Mouse (Mus musculus) hindbrain, embryonic 14.5 days (tissue): ENCODE measurements around the gene Rrm2. TPM values are rescaled to one million over a fixed set of nuclear protein-coding genes. Genes with fewer than 3 reads are reported as not detected.

Experiments
- ATAC-seq: fragments of 200-750 bp; cut with Nextera tagmentation; 2 replicates; pipeline ENCODE4 v1.8.0; 2017; ENCODE audit warnings: moderate number of reproducible peaks, mild to moderate bottlenecking, moderate TSS enrichment, moderate library complexity; ENCODE audit not compliant: low FRiP score
- DNase-seq: peaks from one replicate; pipeline ENCODE4 v3.0.0-alpha.2; 2015; ENCODE audit warnings: low spot score
- H3K27ac ChIP-seq: fragments of 300-500 bp; sonication (generic); 2 replicates; pipeline ENCODE4 v1.5.1; 2014; ENCODE audit warnings: mild to moderate bottlenecking, moderate library complexity
- H3K27me3 ChIP-seq: fragments of 300-500 bp; sonication (generic); 2 replicates; pipeline ENCODE4 v1.6.1; 2014; ENCODE audit warnings: mild to moderate bottlenecking, low read length, mixed read lengths; ENCODE audit not compliant: control insufficient read depth, insufficient read depth
- H3K36me3 ChIP-seq: fragments of 300-500 bp; sonication (generic); replicated peaks from 2 replicates; pipeline ENCODE4 v1.6.1; 2014; ENCODE audit not compliant: control insufficient read depth, insufficient read depth
- H3K4me1 ChIP-seq: fragments of 300-500 bp; sonication (generic); replicated peaks from 2 replicates; pipeline ENCODE4 v1.6.1; 2014; ENCODE audit warnings: antibody characterized with exemption, low read length, mixed read lengths; ENCODE audit not compliant: control insufficient read depth, insufficient read depth
- H3K4me2 ChIP-seq: fragments of 300-500 bp; sonication (generic); replicated peaks from 2 replicates; pipeline ENCODE4 v1.6.1; 2014; ENCODE audit warnings: mild to moderate bottlenecking, moderate library complexity
- H3K4me3 ChIP-seq: fragments of 300-500 bp; sonication (generic); replicated peaks from 2 replicates; pipeline ENCODE4 v1.5.1; 2014; ENCODE audit warnings: mild to moderate bottlenecking, low read length
- H3K9ac ChIP-seq: fragments of 300-500 bp; sonication (generic); 2 replicates; pipeline ENCODE4 v1.6.1; 2014
- H3K9me3 ChIP-seq: fragments of 300-500 bp; sonication (generic); 2 replicates; pipeline ENCODE4 v1.6.1; 2016; ENCODE audit warnings: low read length; ENCODE audit not compliant: control insufficient read depth
- WGBS: fragments of 180-500 bp; shearing (Covaris S2); extraction: QIAGEN DNeasy Blood & Tissue Kit; methylation state at CpG from one replicate; pipeline ENCODE4 v1.1.7; 2014; 5-methylcytosine and 5-hydroxymethylcytosine counted together
- polyA plus RNA-seq: library from polyadenylated mRNA; unstranded; fragments of >200 nt; fragmentation: Nextera tagmentation; extraction: Ambion mirVana; gene quantifications from 2 replicates; pipeline ENCODE4 v1.2.1, GENCODE M21; 2014

Gene Rrm2
- polyA plus RNA-seq, 1 experiment from 2014 or later = 42.8 TPM

DNA sequence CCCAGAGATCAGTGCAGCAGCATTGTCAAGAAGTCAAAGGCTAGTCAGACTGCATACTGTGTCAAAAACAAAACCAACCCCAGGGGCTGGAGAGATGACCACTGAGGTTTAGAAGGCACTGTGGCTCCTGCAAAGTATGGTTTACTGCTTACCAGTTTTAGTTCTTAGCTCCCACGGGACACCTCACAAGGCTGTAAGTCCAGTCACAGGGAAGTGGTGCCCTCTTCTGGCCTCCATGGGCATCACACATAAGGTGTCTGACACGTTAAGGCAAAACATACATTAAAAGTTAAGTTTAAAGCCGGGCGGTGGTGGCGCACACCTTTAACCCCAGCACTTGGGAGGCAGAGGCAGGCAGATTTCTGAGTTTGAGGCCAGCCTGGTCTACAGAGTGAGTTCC, 2.6 kb downstream of the Rrm2 start:
- H3K36me3 ChIP-seq = peaks cover 6% of the 10 kb centered on the region; the same call in 1 of the 2 replicates
- H3K4me1 ChIP-seq = peaks cover 12% of the 10 kb centered on the region
- WGBS = 58% methylated on average over 5 of the region's 5 CpGs
- H3K27me3 ChIP-seq = no peaks in the 10 kb centered on the region
- H3K4me2 ChIP-seq = 0 out of 2 replicates have a peak overlapping the region, but pooled peaks have one; percentile 9
- no peak overlapping the region for H3K4me3 ChIP-seq
- H3K27ac ChIP-seq = no peak overlapping the region
- ATAC-seq (no peak), DNase-seq (no peak)
- no peak overlapping the region for H3K9ac ChIP-seq
- H3K9me3 ChIP-seq = no peaks in the 10 kb centered on the region

- ATAC-seq (no peak), DNase-seq (no peak)
- no peak overlapping the region for H3K27ac ChIP-seq
Observed at GRCm38 (mm10) chr12:24712396-24712795, 4.4 kb downstream of the Rrm2 start.

GRCm38 (mm10) chr12:24714579-24715255, 6.7 kb downstream of the Rrm2 start:
- 59% methylated on average over 5 of the region's 5 CpGs for WGBS
- Histone ChIP-seq H3K4me1 (no peaks in the 10 kb centered on the region), H3K36me3 (peaks cover 6% of the 10 kb centered on the region; the same call in 1 of the 2 replicates), H3K27ac (no peak overlapping the region), H3K4me3 (no peak overlapping the region), H3K9me3 (no peaks in the 10 kb centered on the region), H3K9ac (no peak overlapping the region), H3K4me2 (no peak overlapping the region), H3K27me3 (no peaks in the 10 kb centered on the region)
- ATAC-seq (no peak), DNase-seq (no peak)

More at GRCm38 (mm10) chr12:24712396-24712795, 4.4 kb downstream of the Rrm2 start:
- no peak overlapping the region for H3K9ac ChIP-seq
- H3K4me2 ChIP-seq = no peak overlapping the region
- H3K27me3 ChIP-seq = no peaks in the 10 kb centered on the region
- no peak overlapping the region for H3K4me3 ChIP-seq
- H3K4me1 ChIP-seq = peaks cover 12% of the 10 kb centered on the region
- no peaks in the 10 kb centered on the region for H3K9me3 ChIP-seq
- peaks cover 6% of the 10 kb centered on the region; the same call in 1 of the 2 replicates for H3K36me3 ChIP-seq
- 89% methylated on average over 8 of the region's 8 CpGs for WGBS

GRCm38 (mm10) chr12:24715268-24715896, 7.3 kb downstream of the Rrm2 start:
- Histone ChIP-seq H3K4me2 (no peak overlapping the region), H3K4me1 (no peaks in the 10 kb centered on the region), H3K9me3 (no peaks in the 10 kb centered on the region), H3K27me3 (no peaks in the 10 kb centered on the region), H3K27ac (no peak overlapping the region), H3K4me3 (no peak overlapping the region), H3K36me3 (peaks cover 6% of the 10 kb centered on the region; the same call in 1 of the 2 replicates), H3K9ac (no peak overlapping the region)
- ATAC-seq (no peak), DNase-seq (no peak)
- WGBS = 78% methylated on average over 2 of the region's 2 CpGs

GRCm38 (mm10) chr12:24716721-24717301, 8.8 kb downstream of the Rrm2 start:
- Histone ChIP-seq H3K27me3 (no peaks in the 10 kb centered on the region), H3K9me3 (no peaks in the 10 kb centered on the region), H3K9ac (no peak overlapping the region), H3K36me3 (peaks cover 1% of the 10 kb centered on the region; the same call in 1 of the 2 replicates), H3K4me2 (no peak overlapping the region), H3K4me3 (no peak overlapping the region), H3K27ac (no peak overlapping the region), H3K4me1 (no peaks in the 10 kb centered on the region)
- ATAC-seq (peak; percentile 71; the same call in 1 of the 2 replicates), DNase-seq (peak; percentile 74)
- WGBS = 52% methylated on average over 4 of the region's 4 CpGs

GRCm38 (mm10) chr12:24723434-24723833, 15.4 kb downstream of the Rrm2 start:
- DNase-seq (no peak), ATAC-seq (no peak)
- 69% methylated on average over 2 of the region's 2 CpGs for WGBS
- Histone ChIP-seq H3K4me3 (no peak overlapping the region), H3K4me2 (no peak overlapping the region), H3K27me3 (no peaks in the 10 kb centered on the region), H3K4me1 (0 out of 2 replicates have a peak, but pooled peaks cover 8% of the 10 kb centered on the region), H3K9ac (no peak overlapping the region), H3K9me3 (no peaks in the 10 kb centered on the region; the same call in 1 of the 2 replicates), H3K36me3 (no peaks in the 10 kb centered on the region), H3K27ac (no peak overlapping the region)

DNA sequence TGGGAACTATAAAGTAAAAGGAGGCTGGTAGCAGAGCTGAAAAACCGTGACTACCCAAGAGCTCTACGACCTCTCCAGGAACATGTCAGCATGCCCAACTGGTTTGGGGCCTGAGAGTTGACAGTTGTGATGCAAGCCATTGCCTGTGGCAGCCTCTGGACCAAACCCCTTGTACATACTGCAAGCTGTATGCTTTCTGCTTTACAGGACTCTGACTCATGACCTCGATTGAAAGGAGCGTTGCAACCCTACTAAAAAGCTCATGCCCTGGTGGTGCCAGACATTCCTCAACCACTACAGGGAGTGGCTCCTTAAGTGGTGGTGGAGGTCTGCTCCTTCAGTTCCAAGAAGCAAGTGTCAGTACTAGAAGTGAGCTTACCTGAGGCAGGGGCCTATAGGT, 15.8 kb downstream of the Rrm2 start:
- ATAC-seq = no peak

GRCm38 (mm10) chr12:24724369-24724768, 16.3 kb downstream of the Rrm2 start:
- Histone ChIP-seq H3K4me3 (no peak overlapping the region), H3K4me2 (0 out of 2 replicates have a peak overlapping the region, but pooled peaks have one; percentile 12), H3K4me1 (0 out of 2 replicates have a peak, but pooled peaks cover 8% of the 10 kb centered on the region), H3K9me3 (peaks cover 9% of the 10 kb centered on the region), H3K9ac (no peak overlapping the region; the same call in 1 of the 2 replicates), H3K27ac (peak overlapping the region; percentile 41; the same call in 1 of the 2 replicates), H3K27me3 (no peaks in the 10 kb centered on the region), H3K36me3 (no peaks in the 10 kb centered on the region)
- ATAC-seq = peak; percentile 84
- 16% methylated on average over 2 of the region's 2 CpGs for WGBS
- DNase-seq = peak; percentile 42

More for the DNA sequence above, 15.8 kb downstream of the Rrm2 start:
- peaks cover 4% of the 10 kb centered on the region; the same call in 1 of the 2 replicates for H3K9me3 ChIP-seq
- H3K36me3 ChIP-seq = no peaks in the 10 kb centered on the region
- H3K4me3 ChIP-seq = no peak overlapping the region
- no peaks in the 10 kb centered on the region for H3K27me3 ChIP-seq
- DNase-seq = no peak
- no peak overlapping the region for H3K9ac ChIP-seq
- H3K4me1 ChIP-seq = 0 out of 2 replicates have a peak, but pooled peaks cover 8% of the 10 kb centered on the region
- 72% methylated on average over 4 of the region's 4 CpGs for WGBS
- no peak overlapping the region for H3K4me2 ChIP-seq
- H3K27ac ChIP-seq = peak overlapping the region; percentile 41; the same call in 1 of the 2 replicates

DNA sequence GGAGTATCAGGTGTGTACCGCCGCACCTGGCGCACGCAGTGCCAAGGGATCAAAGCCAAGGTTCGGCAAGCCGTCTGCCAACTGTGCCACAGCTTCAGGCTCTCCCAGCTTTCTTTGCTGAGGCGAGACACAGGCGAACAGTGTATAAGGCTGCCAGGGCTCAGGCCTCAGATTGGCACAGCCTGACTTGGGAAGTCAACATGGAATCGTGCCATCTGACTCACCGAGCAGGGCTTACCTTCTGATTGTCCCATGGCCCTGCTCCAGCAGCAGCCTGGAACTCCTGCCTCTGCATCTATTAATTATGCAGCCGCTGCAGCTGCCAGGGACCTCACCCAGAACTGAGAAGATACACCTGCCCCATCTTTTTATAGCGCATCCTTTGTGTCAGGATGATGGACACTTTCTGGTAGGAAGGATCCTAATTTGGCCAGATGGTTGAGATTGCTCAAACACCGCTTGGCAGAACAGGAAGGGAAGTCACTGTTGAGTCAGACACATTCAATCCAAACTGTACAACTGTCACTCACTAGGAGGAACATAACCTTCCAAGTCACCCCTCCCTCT, 26.9 kb downstream of the Rrm2 start:
- no peaks in the 10 kb centered on the region for H3K27me3 ChIP-seq
- no peaks in the 10 kb centered on the region for H3K36me3 ChIP-seq
- WGBS = 76% methylated on average over 13 of the region's 13 CpGs
- H3K9me3 ChIP-seq = no peaks in the 10 kb centered on the region
- ATAC-seq (no peak; the same call in 1 of the 2 replicates), DNase-seq (peak; percentile 45)
- no peaks in the 10 kb centered on the region for H3K4me1 ChIP-seq
- H3K4me3 ChIP-seq = no peak overlapping the region
- no peak overlapping the region for H3K27ac ChIP-seq
- H3K4me2 ChIP-seq = no peak overlapping the region
- no peak overlapping the region for H3K9ac ChIP-seq
